Mouse (Mus musculus) layer of hippocampus, postnatal 10 days (tissue): ENCODE measurements at regions not wholly inside any gene's neighbourhood (a gene's known extent, or its start where the extent isn't known, plus 50 kb on each side); places are given as distances from the start of the nearest gene placed in this dataset.
A peak's percentile ranks its signal among the peaks of the same experiment; 100 is the strongest.

Experiments used
- DNase-seq, 2 experiments: peaks; one replicate each; pipeline ENCODE4 v3.0.0; 2021; ENCODE audit warnings: low spot score in 2 of 2

GRCm38 (mm10) chr4:72060605-72061352, 139.9 kb downstream of the Tle1 start:
- DNase-seq: no peak

GRCm38 (mm10) chr4:72049638-72050454, 150.9 kb downstream of the Tle1 start:
- DNase-seq: no peak

GRCm38 (mm10) chr4:72022152-72022551, 178.6 kb downstream of the Tle1 start:
- DNase-seq: no peak

GRCm38 (mm10) chr4:72014221-72014850, 186.4 kb downstream of the Tle1 start:
- no peak for DNase-seq

GRCm38 (mm10) chr4:72013583-72013982, 187.1 kb downstream of the Tle1 start:
- DNase-seq: no peak

GRCm38 (mm10) chr4:72010316-72010715, 190.4 kb downstream of the Tle1 start:
- DNase-seq: no peak

- no peak for DNase-seq
These were observed 194.8 kb downstream of the Tle1 start for GRCm38 (mm10) chr4:72005926-72006325.

DNA sequence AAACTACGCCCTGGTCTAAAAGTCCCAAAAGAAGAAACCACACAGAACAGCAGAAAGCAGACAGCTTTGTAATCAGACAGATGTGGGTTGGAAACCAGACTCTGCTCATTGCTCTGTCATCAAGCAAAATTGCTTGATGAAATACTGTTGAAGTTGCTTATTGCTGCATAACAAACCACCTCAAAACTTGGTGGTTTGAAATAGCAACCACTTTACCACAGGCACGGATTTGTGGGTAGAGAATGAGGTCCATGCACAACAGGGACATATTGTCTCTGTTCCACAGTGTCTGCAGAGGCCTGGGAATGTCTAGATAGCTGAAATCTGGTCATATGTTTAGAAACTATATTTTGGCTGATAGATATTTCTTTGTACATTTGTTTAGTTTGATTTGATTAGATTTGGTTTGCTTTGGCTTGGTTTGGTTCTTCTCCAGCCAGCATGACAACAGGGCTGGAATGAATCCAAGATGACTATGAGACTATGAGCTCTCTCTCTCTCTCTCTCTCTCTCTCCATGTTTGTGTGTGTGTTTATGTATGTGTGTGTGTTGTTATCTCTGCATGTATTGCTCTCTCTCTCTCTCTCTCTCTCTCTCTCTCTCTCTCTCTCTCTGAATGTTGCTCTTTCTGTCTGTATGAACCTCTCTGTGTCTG, 199.4 kb downstream of the Tle1 start:
- no peak for DNase-seq

GRCm38 (mm10) chr4:71968701-71969100, 210.9 kb upstream of the Gm11232 start:
- DNase-seq: no peak

GRCm38 (mm10) chr4:71953441-71953840, 195.7 kb upstream of the Gm11232 start:
- no peak for DNase-seq

- peak in 1 of 2 experiments; percentile 12 for DNase-seq
These were observed 175.6 kb upstream of the Gm11232 start for GRCm38 (mm10) chr4:71933240-71933986.

DNA sequence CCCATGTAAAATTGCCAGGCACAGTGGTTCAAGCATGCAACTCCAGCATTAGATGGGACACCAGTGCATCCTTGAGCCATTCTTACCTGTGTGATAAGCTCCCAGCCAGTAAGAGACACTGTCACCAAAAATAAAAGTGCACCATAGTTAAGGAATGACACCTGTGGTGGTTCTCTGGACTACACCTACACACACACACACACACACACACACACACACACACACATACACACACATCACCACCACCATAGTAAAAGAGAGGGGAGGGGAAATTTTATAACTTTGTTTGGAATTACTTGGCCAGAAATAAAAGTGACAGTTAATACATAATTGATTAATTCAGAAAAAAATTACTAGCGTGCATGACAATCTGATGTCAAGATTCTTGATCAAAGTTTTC, 175.1 kb upstream of the Gm11232 start:
- no peak for DNase-seq

GRCm38 (mm10) chr4:71911551-71911950, 153.8 kb upstream of the Gm11232 start:
- DNase-seq: no peak

DNA sequence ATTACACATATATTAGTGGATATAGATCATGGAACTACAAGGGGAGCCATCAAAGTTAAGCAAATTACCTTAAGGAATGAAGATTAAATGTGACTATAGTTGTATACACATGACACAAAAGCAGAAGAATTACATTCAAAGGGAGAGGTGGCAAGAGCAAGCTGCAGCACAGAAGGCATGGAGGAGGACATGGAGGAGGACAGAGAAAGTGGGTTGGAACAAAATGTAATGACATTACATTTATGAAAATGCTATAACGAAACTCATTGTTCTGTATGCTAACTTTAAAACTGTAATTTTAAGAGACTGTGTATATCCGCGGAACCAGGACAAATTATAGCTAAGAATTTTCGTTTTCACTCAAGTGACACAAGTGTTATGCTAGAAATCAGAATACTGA, 117.9 kb upstream of the Gm11232 start:
- DNase-seq: no peak

GRCm38 (mm10) chr4:71866948-71867347, 109.2 kb upstream of the Gm11232 start:
- no peak for DNase-seq

DNA sequence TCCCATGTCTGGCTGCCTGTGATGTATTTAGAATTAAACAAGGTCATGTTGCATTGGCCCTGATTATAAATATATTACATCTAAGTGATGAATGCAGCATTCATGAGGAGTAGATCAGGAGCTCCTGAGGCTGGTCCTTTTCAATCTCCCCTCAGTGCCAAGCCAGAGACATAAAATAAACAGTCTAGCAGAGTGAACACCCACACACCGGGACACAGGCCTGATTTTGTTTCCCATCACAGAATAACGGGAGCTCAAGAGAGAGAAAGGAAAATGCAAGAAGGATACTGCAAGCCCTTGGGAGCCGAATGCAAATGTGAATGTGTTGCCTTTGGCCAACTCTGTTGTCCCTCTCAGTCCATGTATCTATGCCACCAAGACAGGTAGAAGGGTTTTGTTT, 84.1 kb upstream of the Gm11232 start:
- no peak for DNase-seq

- DNase-seq: no peak
These were observed 83.0 kb upstream of the Gm11232 start for GRCm38 (mm10) chr4:71840774-71841146.

DNA sequence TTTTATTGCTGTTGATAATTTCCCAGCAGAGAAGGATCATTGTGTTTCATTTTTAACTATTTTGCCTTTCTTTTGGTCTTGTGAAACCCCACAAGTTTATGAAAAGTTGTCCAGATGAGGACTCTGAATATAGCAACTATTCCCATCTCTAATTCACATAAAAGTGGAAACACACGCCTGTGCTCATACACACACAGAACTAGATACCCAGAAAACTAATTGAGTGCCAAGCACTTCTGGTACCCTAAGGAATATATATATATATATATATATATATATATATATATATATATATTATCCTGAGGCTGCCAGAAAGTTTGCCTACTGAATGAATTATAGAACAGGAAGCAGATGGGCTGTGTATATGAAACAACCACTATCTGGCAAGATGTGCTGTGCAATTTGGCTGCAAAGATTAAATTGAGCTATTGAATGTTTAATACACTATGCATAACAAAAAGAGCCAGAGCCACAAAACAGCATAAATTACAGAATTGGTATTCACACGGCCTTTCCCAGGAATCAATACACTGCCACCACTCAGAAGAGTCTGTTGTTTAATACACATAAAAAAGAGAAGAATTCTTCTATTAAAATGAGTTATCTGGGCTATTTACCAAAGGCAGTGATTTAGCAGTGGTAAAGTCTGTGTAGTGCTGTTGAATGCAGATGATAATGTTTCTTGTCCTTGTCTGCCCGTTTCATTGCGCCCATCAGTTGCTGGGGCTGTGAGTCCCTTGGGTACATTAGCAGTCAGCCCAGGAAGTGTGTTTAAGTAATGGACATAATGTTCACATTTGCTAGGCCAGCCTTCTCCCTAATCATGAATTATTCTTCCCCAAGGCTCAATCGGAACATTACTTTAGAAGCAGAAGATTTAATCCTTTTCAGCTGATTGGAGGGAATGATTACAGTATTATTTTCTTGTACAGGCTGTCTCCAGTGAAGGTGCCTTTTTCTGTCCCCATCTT, 82.3 kb upstream of the Gm11232 start:
- no peak for DNase-seq

DNA sequence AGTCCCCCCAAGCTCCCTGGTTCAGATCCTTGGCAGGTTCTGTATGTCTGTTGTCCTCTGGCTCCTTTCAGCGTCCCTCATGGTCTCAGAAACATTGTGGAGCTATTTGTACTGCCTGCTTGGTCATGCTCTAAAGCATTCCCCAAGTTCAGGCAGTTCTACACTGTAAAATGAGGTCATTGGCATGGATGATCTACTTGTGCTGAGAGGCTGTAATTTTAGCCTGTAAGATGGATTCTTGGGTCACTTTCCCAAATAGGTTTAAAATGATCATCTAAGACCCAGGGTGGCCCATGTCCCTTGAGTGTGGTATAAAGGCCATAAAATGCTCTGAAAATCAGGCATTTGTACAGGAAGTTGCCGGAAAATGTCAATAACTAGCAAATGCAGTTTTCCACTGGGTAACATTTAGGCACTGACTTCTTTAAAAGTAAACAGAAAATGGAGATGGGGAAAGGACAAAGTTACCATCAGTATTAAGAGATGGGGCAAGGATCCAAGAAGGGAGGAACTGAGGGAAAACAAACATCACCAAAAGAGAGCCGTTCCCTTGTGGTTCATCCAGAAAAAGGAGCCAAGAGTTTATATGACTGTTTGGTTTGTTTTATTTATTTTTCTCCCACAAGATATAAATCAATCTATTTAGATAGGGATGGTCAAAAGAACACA, 81.5 kb upstream of the Gm11232 start:
- DNase-seq: no peak
